Mouse (Mus musculus) intestine, embryonic 16.5 days (tissue): ENCODE results near the gene Rragd. TPM values are rescaled to one million over a fixed set of nuclear protein-coding genes. Genes with fewer than 3 reads are reported as not detected.
A peak's percentile ranks its signal among the peaks of the same experiment; 100 is the strongest.

Source experiments
- ATAC-seq: fragments of 200-750 bp; cut with Nextera tagmentation; 2 replicates; pipeline ENCODE4 v1.8.0; 2017; ENCODE audit warnings: moderate TSS enrichment, moderate library complexity
- H3K27ac ChIP-seq: fragments of 300-500 bp; sonication (generic); 2 replicates; pipeline ENCODE4 v1.5.1; 2014; ENCODE audit warnings: mild to moderate bottlenecking, low read length
- H3K27me3 ChIP-seq: fragments of 300-500 bp; sonication (generic); replicated peaks from 2 replicates; pipeline ENCODE4 v1.6.1; 2014; ENCODE audit warnings: low read length, control low read depth, mixed read lengths; ENCODE audit not compliant: control insufficient read depth, insufficient read depth
- H3K36me3 ChIP-seq: fragments of 300-500 bp; sonication (generic); 2 replicates; pipeline ENCODE4 v1.6.1; 2014; ENCODE audit warnings: low read length, control low read depth; ENCODE audit not compliant: control insufficient read depth, insufficient read depth
- H3K4me1 ChIP-seq: fragments of 300-500 bp; sonication (generic); 2 replicates; pipeline ENCODE4 v1.6.1; 2014; ENCODE audit warnings: low read length, control low read depth, mixed read lengths; ENCODE audit not compliant: control insufficient read depth, insufficient read depth
- H3K4me2 ChIP-seq: fragments of 300-500 bp; sonication (generic); 2 replicates; pipeline ENCODE4 v1.6.1; 2014; ENCODE audit warnings: low read depth, low read length, control low read depth
- H3K4me3 ChIP-seq: fragments of 300-500 bp; sonication (generic); 2 replicates; pipeline ENCODE4 v1.5.1; 2014; ENCODE audit warnings: mild to moderate bottlenecking, low read length
- H3K9ac ChIP-seq: fragments of 300-500 bp; sonication (generic); 2 replicates; pipeline ENCODE4 v1.6.1; 2014; ENCODE audit warnings: low read depth, low read length
- H3K9me3 ChIP-seq: fragments of 300-500 bp; sonication (generic); 2 replicates; pipeline ENCODE4 v1.6.1; 2016; ENCODE audit warnings: low read length, control low read depth; ENCODE audit not compliant: control insufficient read depth
- WGBS: fragments of 180-500 bp; shearing (Covaris S2); extraction: QIAGEN DNeasy Blood & Tissue Kit; methylation state at CpG from one replicate; pipeline ENCODE4 v1.1.7; 2014; 5-methylcytosine and 5-hydroxymethylcytosine counted together
- polyA plus RNA-seq: library from polyadenylated mRNA; unstranded; fragments of >200 nt; fragmentation: Nextera tagmentation; extraction: Ambion mirVana; gene quantifications from 2 replicates; pipeline ENCODE4 v1.2.1, GENCODE M21; 2015

Gene Rragd
- polyA plus RNA-seq, 1 experiment from 2014 or later, result 28.0 TPM

DNA sequence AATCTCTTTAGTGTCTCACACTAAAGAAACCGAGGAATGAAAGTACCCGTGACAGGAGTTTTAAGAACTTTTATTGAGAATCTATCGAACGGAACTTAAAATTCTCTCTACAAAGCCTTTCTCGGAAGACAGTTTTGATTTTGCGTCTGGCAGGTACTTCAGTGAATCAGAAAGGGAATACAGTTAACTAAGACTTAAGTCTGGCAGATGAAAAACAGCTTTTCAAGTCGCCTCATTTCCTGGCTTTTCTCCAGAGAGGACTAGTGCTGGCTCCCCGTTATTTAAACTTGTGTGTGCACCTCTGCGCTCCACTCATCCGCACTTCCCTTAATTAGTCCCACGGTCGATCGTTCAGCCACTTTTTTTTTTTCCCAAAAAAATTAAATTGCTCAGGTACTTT lies 1.4 kb downstream of the Rragd start:
- Histone ChIP-seq H3K4me2 (peak overlapping the region; percentile 96), H3K27ac (no peak overlapping the region), H3K4me3 (peak overlapping the region; percentile 83), H3K9ac (peak overlapping the region; percentile 85), H3K36me3 (no peaks in the 10 kb centered on the region), H3K4me1 (0 out of 2 replicates have a peak, but pooled peaks cover 5% of the 10 kb centered on the region), H3K27me3 (no peaks in the 10 kb centered on the region), H3K9me3 (no peaks in the 10 kb centered on the region)
- ATAC-seq, result no peak
- WGBS, result 8% methylated on average over 13 of the region's 13 CpGs

DNA sequence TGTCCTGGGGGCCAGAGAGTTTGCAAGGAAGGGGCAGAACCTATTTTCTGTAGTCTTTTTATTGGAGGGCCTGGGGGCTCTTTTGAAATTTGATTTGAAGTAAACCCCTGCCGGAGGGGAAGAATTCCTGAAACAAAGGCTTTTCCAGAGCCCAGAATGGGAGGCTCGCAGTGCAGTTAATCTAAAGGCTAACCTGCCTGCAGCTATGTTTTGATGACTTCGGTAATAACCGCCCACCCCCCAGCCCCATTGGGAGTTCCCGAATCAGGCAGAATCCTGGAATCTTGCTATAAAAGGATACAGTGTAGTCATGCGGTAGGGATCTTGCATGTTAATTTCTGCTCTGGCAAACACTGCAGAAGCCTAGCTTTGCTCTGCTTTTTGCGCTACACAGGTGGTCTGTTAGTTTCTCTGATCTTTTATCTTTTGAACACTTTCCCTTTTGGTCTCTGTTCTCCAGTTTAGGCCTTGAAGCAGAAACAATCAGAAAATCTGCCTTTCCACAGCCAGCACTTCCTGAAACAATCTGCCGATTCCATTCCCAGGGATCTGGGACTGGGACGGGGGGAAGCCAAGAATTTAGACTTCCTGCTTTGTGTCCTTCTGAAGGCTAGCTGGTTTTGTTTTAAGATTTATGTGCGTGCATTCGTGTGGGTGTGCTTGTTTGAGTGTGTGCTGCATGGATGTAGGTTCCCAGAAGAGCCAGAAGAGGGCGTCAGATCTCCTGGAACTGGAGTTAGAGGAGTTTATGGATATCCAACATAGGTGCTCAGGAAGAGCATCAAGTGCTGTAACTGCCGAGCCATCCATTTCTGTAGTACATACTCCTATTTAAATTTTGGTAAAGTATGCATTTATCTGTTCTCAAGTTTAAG lies 2.2 kb downstream of the Rragd start:
- ATAC-seq, result no peak
- WGBS, result 29% methylated on average over 13 of the region's 13 CpGs
- Histone ChIP-seq H3K4me3 (peak overlapping the region; percentile 83), H3K9ac (0 out of 2 replicates have a peak overlapping the region, but pooled peaks have one; percentile 85), H3K27me3 (no peaks in the 10 kb centered on the region), H3K4me1 (0 out of 2 replicates have a peak, but pooled peaks cover 5% of the 10 kb centered on the region), H3K27ac (no peak overlapping the region), H3K9me3 (no peaks in the 10 kb centered on the region), H3K4me2 (peak overlapping the region; percentile 96), H3K36me3 (no peaks in the 10 kb centered on the region)

DNA sequence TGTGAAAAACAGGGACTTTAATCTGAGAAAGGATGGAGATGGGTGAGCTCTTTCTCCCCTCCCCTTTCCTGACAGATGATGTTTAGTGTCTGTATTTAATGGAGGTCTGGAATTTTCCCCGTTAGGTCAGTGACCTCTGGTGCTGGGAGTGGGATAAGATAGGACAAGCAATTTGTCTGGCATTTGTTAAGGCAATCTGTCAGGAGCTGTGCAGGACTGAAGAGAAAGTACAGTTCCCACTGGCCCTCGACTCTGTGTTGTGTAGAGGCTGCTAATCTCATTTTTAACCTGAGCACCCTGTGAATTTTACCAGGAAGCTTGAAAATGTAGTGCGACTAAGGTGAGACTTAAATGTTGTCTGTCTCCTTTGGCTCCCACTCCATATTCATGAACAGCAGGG lies 2.8 kb downstream of the Rragd start:
- Histone ChIP-seq H3K27me3 (no peaks in the 10 kb centered on the region), H3K4me1 (0 out of 2 replicates have a peak, but pooled peaks cover 5% of the 10 kb centered on the region), H3K4me3 (no peak overlapping the region), H3K4me2 (no peak overlapping the region), H3K36me3 (no peaks in the 10 kb centered on the region), H3K27ac (0 out of 2 replicates have a peak overlapping the region, but pooled peaks have one; percentile 12), H3K9me3 (no peaks in the 10 kb centered on the region), H3K9ac (no peak overlapping the region)
- WGBS, result 14% methylated on average over 3 of the region's 3 CpGs
- ATAC-seq, result no peak

DNA sequence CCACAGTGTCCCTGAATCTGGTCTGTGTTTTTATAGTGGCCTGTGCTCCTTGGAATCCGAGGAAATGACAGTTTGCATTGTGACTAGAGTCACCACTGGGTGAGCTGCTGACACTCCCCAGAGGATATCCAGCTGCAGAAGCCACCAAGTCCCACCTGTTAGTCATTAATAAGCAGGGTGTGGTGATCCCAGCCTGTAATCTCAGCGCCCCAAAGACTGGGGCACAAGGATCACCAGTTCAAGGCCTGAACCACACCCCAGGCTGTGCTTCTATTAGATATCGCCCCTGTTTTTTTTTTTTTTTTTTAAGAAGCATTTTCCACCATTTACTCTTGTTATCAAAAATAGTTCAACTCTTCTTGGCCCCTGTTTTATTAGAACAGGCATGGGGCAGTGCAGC lies 4.2 kb downstream of the Rragd start:
- Histone ChIP-seq H3K4me2 (no peak overlapping the region), H3K9me3 (no peaks in the 10 kb centered on the region), H3K27ac (no peak overlapping the region), H3K4me1 (0 out of 2 replicates have a peak, but pooled peaks cover 2% of the 10 kb centered on the region), H3K36me3 (no peaks in the 10 kb centered on the region), H3K9ac (no peak overlapping the region), H3K4me3 (no peak overlapping the region), H3K27me3 (no peaks in the 10 kb centered on the region)
- ATAC-seq, result peak; percentile 79
- WGBS, result 47% methylated on average over 3 of the region's 3 CpGs

DNA sequence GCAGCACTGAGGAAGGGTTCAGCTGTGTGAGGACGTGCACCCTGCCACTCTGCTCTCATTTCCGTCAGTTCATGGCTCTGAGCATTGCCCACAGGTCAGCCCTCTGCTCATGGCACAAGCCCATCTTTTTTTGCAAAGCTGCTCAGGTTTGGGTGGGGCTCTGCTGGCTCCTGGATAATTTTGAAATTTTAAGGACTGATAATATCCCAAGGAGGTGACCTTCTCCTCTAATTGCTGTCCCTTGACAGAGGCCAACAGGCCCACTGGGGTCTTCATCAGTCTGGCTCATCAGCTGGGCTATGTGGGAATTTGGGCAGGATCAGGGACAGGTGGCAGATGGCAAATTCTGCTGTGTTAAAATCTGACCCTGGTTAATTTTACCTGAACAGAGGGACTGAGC lies 6.5 kb downstream of the Rragd start:
- Histone ChIP-seq H3K27me3 (no peaks in the 10 kb centered on the region), H3K36me3 (no peaks in the 10 kb centered on the region), H3K4me2 (no peak overlapping the region), H3K27ac (no peak overlapping the region), H3K9ac (no peak overlapping the region), H3K4me1 (0 out of 2 replicates have a peak, but pooled peaks cover 2% of the 10 kb centered on the region), H3K4me3 (no peak overlapping the region), H3K9me3 (no peaks in the 10 kb centered on the region)
- ATAC-seq, result no peak
- WGBS, result 83% methylated on average over 2 of the region's 2 CpGs

DNA sequence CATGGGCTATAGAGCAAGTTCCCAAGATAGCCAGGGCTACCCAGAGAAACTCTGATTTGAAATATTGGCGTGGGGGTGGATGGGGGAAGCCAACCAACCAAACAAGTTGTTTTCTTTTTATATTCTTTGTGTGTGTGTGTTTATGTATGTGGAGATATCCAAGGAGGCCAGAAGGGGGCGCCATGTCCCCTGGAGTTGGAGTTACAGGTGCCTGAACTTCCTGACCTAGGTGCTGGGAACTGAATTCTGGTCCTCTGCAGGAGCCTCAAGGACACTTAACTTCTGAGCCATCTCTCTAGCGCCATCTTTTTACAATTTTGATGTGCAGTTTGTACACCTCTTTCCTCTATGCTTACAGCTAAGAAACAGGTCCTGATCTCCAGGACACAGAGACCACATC lies 11.3 kb downstream of the Rragd start:
- Histone ChIP-seq H3K4me3 (no peak overlapping the region), H3K27ac (no peak overlapping the region), H3K27me3 (no peaks in the 10 kb centered on the region), H3K9ac (no peak overlapping the region), H3K36me3 (no peaks in the 10 kb centered on the region), H3K4me2 (no peak overlapping the region), H3K4me1 (no peaks in the 10 kb centered on the region), H3K9me3 (no peaks in the 10 kb centered on the region)
- 81% methylated on average over 3 of the region's 3 CpGs for WGBS
- ATAC-seq, result no peak

DNA sequence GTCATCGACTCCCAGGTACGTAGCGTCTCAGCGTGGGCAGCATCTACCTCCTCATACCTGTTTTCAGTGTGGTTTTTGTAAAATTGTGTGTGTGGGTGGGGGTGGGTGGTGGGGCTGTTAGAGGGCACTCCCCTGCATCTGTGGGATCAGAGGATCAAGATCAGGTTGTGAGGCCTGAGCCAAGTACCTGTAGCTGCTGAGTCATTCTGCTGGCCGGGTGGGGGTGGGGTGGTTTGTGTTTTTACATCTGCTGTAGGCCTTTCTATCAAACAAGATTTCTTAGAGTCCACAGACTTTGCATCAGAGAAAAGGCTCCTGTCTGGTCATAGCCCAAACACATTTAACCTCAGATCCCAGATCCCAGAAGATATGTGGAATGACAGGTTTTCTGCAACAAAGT lies 13.2 kb downstream of the Rragd start:
- no peak for ATAC-seq
- H3K4me1 ChIP-seq, result no peaks in the 10 kb centered on the region
- H3K27me3 ChIP-seq, result no peaks in the 10 kb centered on the region
- no peaks in the 10 kb centered on the region for H3K36me3 ChIP-seq
- H3K9ac ChIP-seq, result no peak overlapping the region
- H3K27ac ChIP-seq, result no peak overlapping the region
- H3K4me3 ChIP-seq, result no peak overlapping the region
- no peak overlapping the region for H3K4me2 ChIP-seq
- no peaks in the 10 kb centered on the region for H3K9me3 ChIP-seq
- WGBS, result 90% methylated on average over 5 of the region's 5 CpGs

DNA sequence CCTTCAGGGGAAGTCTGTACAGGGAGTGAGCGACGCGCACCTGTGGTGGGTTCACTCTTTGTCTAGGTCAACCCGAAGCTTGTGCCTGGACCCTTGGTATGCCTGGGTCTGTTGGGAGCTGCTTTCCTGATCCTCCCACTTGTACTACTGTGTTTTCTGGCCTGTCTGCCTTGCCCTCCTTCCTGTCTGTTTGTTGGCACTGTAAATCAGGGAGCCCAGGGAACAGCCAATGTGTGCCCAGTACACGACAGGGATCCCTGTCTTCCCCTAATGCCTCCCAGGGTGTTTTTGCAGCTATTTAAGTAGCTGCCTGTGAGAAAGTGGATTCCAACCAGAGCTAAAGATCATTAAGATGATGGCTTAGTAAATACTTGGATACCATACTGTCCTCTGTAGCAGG lies 14.7 kb downstream of the Rragd start:
- no peak overlapping the region for H3K4me3 ChIP-seq
- WGBS, result 81% methylated on average over 5 of the region's 5 CpGs
- no peaks in the 10 kb centered on the region for H3K36me3 ChIP-seq
- no peak overlapping the region for H3K4me2 ChIP-seq
- ATAC-seq, result no peak
- no peak overlapping the region for H3K27ac ChIP-seq
- no peaks in the 10 kb centered on the region for H3K9me3 ChIP-seq
- H3K4me1 ChIP-seq, result no peaks in the 10 kb centered on the region
- no peak overlapping the region for H3K9ac ChIP-seq
- no peaks in the 10 kb centered on the region for H3K27me3 ChIP-seq

DNA sequence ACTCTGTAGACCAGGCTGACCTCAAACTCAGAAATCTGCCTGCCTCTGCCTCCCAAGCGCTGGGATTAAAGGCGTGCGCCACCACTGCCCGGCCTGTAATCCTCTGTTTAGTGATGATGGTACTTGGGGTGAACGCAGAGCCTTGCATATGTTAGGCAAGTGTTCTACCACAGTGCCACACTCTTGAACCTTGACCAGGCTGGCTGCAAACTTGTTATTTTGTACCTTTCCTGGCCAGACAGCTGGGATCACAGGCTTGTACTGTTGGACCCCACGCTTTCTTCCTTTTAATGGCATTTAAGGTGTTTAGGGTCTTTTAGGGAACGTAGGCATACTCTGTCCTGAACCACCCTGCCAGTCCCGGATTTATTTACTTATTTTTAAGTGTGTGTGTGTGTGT lies 16.2 kb downstream of the Rragd start:
- Histone ChIP-seq H3K4me3 (no peak overlapping the region), H3K9me3 (no peaks in the 10 kb centered on the region), H3K4me2 (no peak overlapping the region), H3K36me3 (no peaks in the 10 kb centered on the region), H3K4me1 (no peaks in the 10 kb centered on the region), H3K9ac (no peak overlapping the region), H3K27me3 (no peaks in the 10 kb centered on the region), H3K27ac (no peak overlapping the region)
- ATAC-seq, result no peak
- WGBS, result 94% methylated on average over 8 of the region's 8 CpGs
